Mouse (Mus musculus) left cerebral cortex, adult 18-20 months (tissue): Measurements from ENCODE around the gene Rhox2g. TPM values are rescaled to one million over a fixed set of nuclear protein-coding genes. Genes with fewer than 3 reads are reported as not detected.
"Not testable (repeated sequence)": the region's sequence is repeated elsewhere in the genome, so short reads cannot be mapped to it uniquely, and the experiment has no call there.

Experiments used
- DNase-seq, 2 experiments: peaks; one replicate each; pipeline ENCODE4 v3.0.0; 2021 to 2022; ENCODE audit warnings: low spot score in 2 of 2, mixed read lengths in 1 of 2
- long read RNA-seq, 2 experiments: library from polyadenylated mRNA; stranded (forward); transcript quantifications; one replicate each; pipeline ENCODE4 v2.0.0; 2021
- total RNA-seq, 2 experiments: library from RNA; stranded (reverse); gene quantifications; 2 replicates each; pipeline ENCODE4 v1.2.3; 2021

The Rhox2g gene
- not detected for total RNA-seq
- long read RNA-seq, experiment 1 = 0 reads
- long read RNA-seq, experiment 2 = 0 reads

DNA sequence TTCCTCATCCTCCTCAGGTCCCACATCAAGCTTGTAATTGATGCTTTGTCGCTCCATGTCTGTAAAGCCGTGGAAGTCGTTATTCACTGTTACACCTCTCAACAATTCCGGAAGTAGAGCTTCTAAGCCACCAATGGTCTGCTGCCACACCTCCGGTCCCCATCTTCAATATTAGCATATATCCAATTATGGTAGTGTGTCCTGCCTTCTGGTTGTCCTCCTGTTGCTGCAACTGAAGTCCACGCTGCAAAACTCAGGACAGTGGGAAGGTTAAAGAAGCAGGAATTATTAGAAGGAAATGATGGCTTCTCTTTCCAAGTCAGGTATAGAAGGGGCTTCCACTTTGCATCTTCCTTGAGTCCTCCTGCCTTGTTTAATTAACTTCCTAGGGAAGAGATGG, at the start of gene Rhox2g:
TSS of gene Rhox2g (minus strand) at position 101 of the 400 bp plus-strand sequence.
- not testable (repeated sequence) for DNase-seq

DNA sequence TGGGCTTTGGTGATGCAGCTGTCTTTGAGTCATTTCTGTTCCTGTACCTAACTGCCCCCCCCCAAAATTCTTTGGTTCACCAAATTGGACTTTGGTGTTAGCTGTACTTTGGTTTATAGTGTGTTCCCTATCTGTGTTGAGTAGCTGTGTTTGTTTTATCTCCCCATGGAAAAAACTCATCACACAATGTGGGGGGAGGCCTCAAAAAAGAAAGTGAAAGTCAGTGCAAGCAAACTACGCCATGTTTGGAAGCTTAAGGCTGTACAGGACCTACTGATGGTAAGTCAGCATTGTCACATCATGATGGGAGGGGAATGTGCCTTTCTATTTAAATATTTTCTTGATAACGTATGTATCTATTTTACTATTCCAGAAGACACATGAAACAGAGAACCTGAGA, 49.0 kb upstream of the Rhox2g start:
- no peak for DNase-seq

DNA sequence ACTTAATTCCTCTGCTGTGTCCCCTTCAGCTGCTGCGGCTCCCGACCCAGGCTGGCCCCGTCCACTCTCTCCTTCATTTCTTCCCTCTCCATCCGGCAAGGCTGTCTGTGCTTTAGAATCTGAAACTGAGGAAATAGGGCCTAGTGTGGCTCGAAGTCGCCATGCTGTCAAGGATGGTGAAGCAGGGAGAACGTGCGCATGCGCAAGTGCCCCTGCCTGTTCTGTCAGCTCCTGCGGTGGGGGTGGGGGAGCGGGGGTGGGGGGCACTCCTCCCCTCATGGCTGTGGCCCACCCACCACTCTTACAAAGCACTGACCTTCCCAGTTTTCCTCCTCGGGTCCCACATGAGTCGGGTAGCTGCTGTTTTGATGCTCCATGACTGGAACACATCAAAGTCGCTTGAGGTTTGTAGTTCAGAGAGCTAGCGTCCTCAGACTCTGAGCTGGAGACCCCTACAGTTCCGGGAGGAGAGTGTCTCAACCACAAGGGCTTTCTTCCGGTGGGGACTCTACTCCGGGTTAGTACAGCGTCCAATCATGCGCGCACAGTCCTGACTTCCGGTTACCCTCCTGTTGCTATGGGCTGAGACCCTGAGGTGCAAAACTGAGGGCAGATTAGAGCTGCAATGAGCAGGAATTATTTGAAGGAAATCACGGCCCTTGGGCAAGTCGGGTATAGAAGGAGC, 39.9 kb upstream of the Rhox2g start:
- no peak for DNase-seq

DNA sequence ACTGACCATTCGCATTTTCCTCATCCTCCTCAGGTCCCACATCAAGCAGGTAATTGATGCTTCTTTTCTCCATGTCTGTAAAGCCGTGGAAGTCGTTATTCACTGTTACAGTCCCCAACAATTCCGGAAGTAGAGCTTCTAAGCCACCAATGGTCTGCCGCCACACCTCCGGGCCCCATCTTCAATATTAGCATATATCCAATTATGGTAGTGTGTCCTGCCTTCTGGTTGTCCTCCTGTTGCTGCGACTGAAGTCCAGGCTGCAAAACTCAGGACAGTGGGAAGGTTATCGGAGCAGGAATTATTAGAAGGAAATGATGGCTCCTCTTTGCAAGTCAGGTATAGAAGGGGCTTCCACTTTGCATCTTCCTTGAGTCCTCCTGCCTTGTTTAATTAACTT, 29.9 kb upstream of the Rhox2g start, which contains the start of gene Rhox2h:
TSS of gene Rhox2h (minus strand) at position 101 of the 400 bp plus-strand sequence.
- not testable (repeated sequence) for DNase-seq

DNA sequence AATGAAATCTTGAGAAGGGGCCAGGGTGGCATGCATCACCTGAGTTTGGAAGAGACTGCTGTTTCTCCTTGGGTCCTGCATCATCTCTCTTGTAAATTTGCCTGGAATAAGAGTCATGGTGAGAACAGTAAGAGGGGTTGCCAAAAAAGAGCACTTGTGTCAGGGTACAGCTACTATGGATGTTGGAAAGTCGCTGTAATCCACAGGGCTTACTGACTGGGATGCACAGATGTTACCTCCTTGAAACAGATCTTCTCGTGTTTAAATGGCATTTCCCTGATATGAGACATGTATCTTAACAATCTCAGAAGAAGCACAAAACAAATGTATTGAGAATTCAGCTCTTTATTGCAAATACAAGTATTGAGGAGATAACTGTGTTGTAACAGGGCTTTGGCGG, 25.4 kb upstream of the Rhox2g start, which contains the start of gene Rhox3h:
TSS of gene Rhox3h (minus strand) at position 101 of the 400 bp plus-strand sequence.
- not testable (repeated sequence) for DNase-seq

DNA sequence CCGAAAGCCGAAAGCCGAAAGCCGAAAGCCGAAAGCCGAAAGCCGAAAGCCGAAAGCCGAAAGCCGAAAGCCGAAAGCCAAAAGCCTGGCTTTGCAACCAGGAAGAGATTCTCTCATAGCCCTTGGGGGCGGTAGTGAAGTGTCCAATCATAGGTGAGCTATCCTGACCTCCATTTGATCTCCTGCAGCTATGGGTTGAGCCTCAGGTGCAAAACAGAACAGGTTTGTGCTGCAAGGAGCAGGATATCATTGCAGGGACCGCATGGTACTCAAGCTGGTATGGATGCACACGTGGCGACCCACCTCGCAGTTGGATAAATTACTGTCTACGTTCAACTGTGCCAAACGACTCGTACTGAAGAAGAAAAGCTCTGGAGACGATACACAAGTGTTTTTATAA, 8.0 kb upstream of the Rhox2g start, which contains the start of gene Rhox4g:
TSS of gene Rhox4g (minus strand) at position 101 of the 400 bp plus-strand sequence.
- DNase-seq = not testable (repeated sequence)

DNA sequence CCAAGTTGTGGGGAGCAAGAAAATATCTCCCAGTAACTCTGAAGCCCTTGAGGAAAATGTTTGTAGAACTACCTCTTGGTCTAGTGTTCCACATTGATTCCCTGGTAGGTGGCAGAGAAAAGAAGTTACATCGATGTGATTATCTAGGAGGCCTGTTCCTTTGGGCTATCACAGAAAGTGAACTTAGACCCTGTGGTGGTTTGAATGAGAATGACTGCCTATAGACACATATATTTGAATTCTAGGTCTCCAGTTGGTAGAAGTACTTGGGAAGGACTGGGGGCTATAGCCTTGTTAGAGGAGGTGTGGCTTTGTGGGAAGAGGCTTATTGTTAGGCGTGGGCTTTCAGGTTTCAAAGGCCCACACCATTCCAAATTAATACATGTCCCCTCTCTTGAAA, 14.8 kb downstream of the Rhox2g start, which contains the start of gene Rhox3g:
TSS of gene Rhox3g (minus strand) at position 101 of the 400 bp plus-strand sequence.
- DNase-seq = not testable (repeated sequence)

DNA sequence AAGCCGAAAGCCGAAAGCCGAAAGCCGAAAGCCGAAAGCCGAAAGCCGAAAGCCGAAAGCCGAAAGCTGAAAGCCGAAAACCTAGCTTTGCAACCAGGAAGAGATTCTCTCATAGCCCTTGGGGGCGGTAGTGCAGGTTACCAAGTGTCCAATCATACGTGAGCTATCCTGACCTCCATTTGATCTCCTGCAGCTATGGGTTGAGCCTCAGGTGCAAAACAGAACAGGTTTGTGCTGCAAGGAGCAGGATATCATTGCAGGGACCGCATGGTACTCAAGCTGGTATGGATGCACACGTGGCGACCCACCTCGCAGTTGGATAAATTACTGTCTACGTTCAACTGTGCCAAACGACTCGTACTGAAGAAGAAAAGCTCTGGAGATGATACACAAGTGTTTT, 35.7 kb downstream of the Rhox2g start, which contains the start of gene Rhox4f:
TSS of gene Rhox4f (minus strand) at position 101 of the 400 bp plus-strand sequence.
- not testable (repeated sequence) for DNase-seq

Other genes starting within 250 kb of the Rhox2g start
- not detected for gene Rhox2b, start 231.4 kb downstream of the Rhox2g start, total RNA-seq
- not detected for gene Rhox4b, start 211.0 kb downstream of the Rhox2g start, total RNA-seq
- gene Rhox2c, start 189.8 kb downstream of the Rhox2g start, total RNA-seq = not detected
- gene Rhox3c, start 184.9 kb downstream of the Rhox2g start, total RNA-seq = not detected
- not detected for gene Rhox4c, start 163.1 kb downstream of the Rhox2g start, total RNA-seq
- gene Rhox2d, start 150.0 kb downstream of the Rhox2g start, total RNA-seq = not detected
- not detected for gene Rhox4d, start 129.1 kb downstream of the Rhox2g start, total RNA-seq
- gene Rhox2e, start 113.0 kb downstream of the Rhox2g start, total RNA-seq = not detected
- gene Rhox3e, start 101.5 kb downstream of the Rhox2g start, total RNA-seq = not detected
- not detected for gene Rhox4e, start 86.1 kb downstream of the Rhox2g start, total RNA-seq
- gene Rhox2f, start 72.1 kb downstream of the Rhox2g start, total RNA-seq = not detected
- gene Rhox3f, start 62.5 kb downstream of the Rhox2g start, total RNA-seq = not detected
- not detected for gene Rhox4f, start 35.8 kb downstream of the Rhox2g start, total RNA-seq
- not detected for gene Rhox3g, start 14.9 kb downstream of the Rhox2g start, total RNA-seq
- not detected for gene Rhox4g, start 7.9 kb upstream of the Rhox2g start, total RNA-seq
- gene Rhox3h, start 25.3 kb upstream of the Rhox2g start, total RNA-seq = not detected
- gene Rhox2h, start 29.8 kb upstream of the Rhox2g start, total RNA-seq = not detected
- gene Rhox5, start 161.4 kb upstream of the Rhox2g start, total RNA-seq = not detected
- not detected for gene Rhox6, start 183.4 kb upstream of the Rhox2g start, total RNA-seq
- not detected for gene Rhox7a, start 188.2 kb upstream of the Rhox2g start, total RNA-seq
- gene Rhox8, start 235.5 kb upstream of the Rhox2g start, total RNA-seq = not detected